Mouse (Mus musculus): ENCODE results near the gene Ano3. TPM values are rescaled to one million over a fixed set of nuclear protein-coding genes. Genes with fewer than 3 reads are reported as not detected.

Ano3 gene
- total and polyA plus RNA-seq, 3 experiments = 0.02 to 0.14 (median 0.03) TPM

- Histone ChIP-seq H3K79me2 (replicated peaks; ENCODE audit: control insufficient read depth, insufficient read depth, low read length) (no peaks in the 10 kb centered on the region), H3K9ac (ENCODE audit: low read depth, low read length) (no peak overlapping the region), H3K4me3 (no peak overlapping the region), H3K36me3 (ENCODE audit: control insufficient read depth, insufficient read depth, low read length) (no peaks in the 10 kb centered on the region), H3K27ac (no peak overlapping the region), H3K27me3 (ENCODE audit: control insufficient read depth, insufficient read depth, low read length) (no peaks in the 10 kb centered on the region), H3K4me1 (ENCODE audit: control insufficient read depth, insufficient read depth, low read length) (no peaks in the 10 kb centered on the region)
- no peak for TF ChIP-seq POLR2A (IDR thresholded peaks at IDR 0.05; ENCODE audit: insufficient read depth, low read depth, low read length)
- no peak for TF ChIP-seq EP300 (IDR thresholded peaks at IDR 0.05; ENCODE audit: insufficient read depth, low read depth, low read length)
- TF ChIP-seq CTCF (IDR thresholded peaks at IDR 0.05) = no peak
- intact Hi-C loops (cut with DNase I) = no loop called here
- no peak for DNase-seq
These were observed 15.0 kb downstream of the Ano3 start for GRCm38 (mm10) chr2:110935691-110936090.

GRCm38 (mm10) chr2:110929126-110929525 is 21.6 kb downstream of the Ano3 start:
- Histone ChIP-seq H3K79me2 (replicated peaks; ENCODE audit: control insufficient read depth, insufficient read depth, low read length) (no peaks in the 10 kb centered on the region), H3K9ac (ENCODE audit: low read depth, low read length) (no peak overlapping the region), H3K36me3 (ENCODE audit: control insufficient read depth, insufficient read depth, low read length) (no peaks in the 10 kb centered on the region), H3K27me3 (ENCODE audit: control insufficient read depth, insufficient read depth, low read length) (no peaks in the 10 kb centered on the region), H3K27ac (no peak overlapping the region), H3K4me1 (ENCODE audit: control insufficient read depth, insufficient read depth, low read length) (no peaks in the 10 kb centered on the region), H3K4me3 (no peak overlapping the region)
- no peak for DNase-seq
- TF ChIP-seq POLR2A (IDR thresholded peaks at IDR 0.05; ENCODE audit: insufficient read depth, low read depth, low read length) = no peak
- TF ChIP-seq EP300 (IDR thresholded peaks at IDR 0.05; ENCODE audit: insufficient read depth, low read depth, low read length) = no peak
- no peak for TF ChIP-seq CTCF (IDR thresholded peaks at IDR 0.05)
- intact Hi-C loops (cut with DNase I) = no loop called here

- no peaks in the 10 kb centered on the region for H3K79me2 ChIP-seq (replicated peaks; ENCODE audit: control insufficient read depth, insufficient read depth, low read length)
- H3K27ac ChIP-seq = no peak overlapping the region
- H3K4me3 ChIP-seq = no peak overlapping the region
- no peak for TF ChIP-seq POLR2A (IDR thresholded peaks at IDR 0.05; ENCODE audit: insufficient read depth, low read depth, low read length)
- no peak for TF ChIP-seq EP300 (IDR thresholded peaks at IDR 0.05; ENCODE audit: insufficient read depth, low read depth, low read length)
- TF ChIP-seq CTCF (IDR thresholded peaks at IDR 0.05) = no peak
- no peaks in the 10 kb centered on the region for H3K27me3 ChIP-seq (ENCODE audit: control insufficient read depth, insufficient read depth, low read length)
- 31% methylated on average over 2 of the region's 2 CpGs for WGBS
- DNase-seq = no peak
- no peak overlapping the region for H3K9ac ChIP-seq (ENCODE audit: low read depth, low read length)
- H3K4me1 ChIP-seq (ENCODE audit: control insufficient read depth, insufficient read depth, low read length) = no peaks in the 10 kb centered on the region
- no peaks in the 10 kb centered on the region for H3K36me3 ChIP-seq (ENCODE audit: control insufficient read depth, insufficient read depth, low read length)
- intact Hi-C loops (cut with DNase I) = no loop called here
These were observed 41.2 kb downstream of the Ano3 start for GRCm38 (mm10) chr2:110909506-110909905.

- no peaks in the 10 kb centered on the region for H3K4me1 ChIP-seq (ENCODE audit: control insufficient read depth, insufficient read depth, low read length)
- no peak for DNase-seq
- WGBS = 65% methylated on average over 3 of the region's 3 CpGs
- H3K9ac ChIP-seq (ENCODE audit: low read depth, low read length) = no peak overlapping the region
- no peak overlapping the region for H3K27ac ChIP-seq
- TF ChIP-seq POLR2A (IDR thresholded peaks at IDR 0.05; ENCODE audit: insufficient read depth, low read depth, low read length) (no peak), CTCF (IDR thresholded peaks at IDR 0.05) (no peak), EP300 (IDR thresholded peaks at IDR 0.05; ENCODE audit: insufficient read depth, low read depth, low read length) (no peak)
- H3K36me3 ChIP-seq (ENCODE audit: control insufficient read depth, insufficient read depth, low read length) = no peaks in the 10 kb centered on the region
- H3K27me3 ChIP-seq (ENCODE audit: control insufficient read depth, insufficient read depth, low read length) = no peaks in the 10 kb centered on the region
- H3K79me2 ChIP-seq (replicated peaks; ENCODE audit: control insufficient read depth, insufficient read depth, low read length) = no peaks in the 10 kb centered on the region
- H3K4me3 ChIP-seq = no peak overlapping the region
- intact Hi-C loops (cut with DNase I) = no loop called here
These were observed 44.2 kb downstream of the Ano3 start for GRCm38 (mm10) chr2:110906473-110906872.

GRCm38 (mm10) chr2:110896477-110897270 is 54.0 kb downstream of the Ano3 start:
- intact Hi-C loops (cut with DNase I) = no loop called here
- DNase-seq = no peak
- H3K9ac ChIP-seq (ENCODE audit: low read depth, low read length) = no peak overlapping the region
- WGBS = 86% methylated on average over 2 of the region's 2 CpGs
- H3K36me3 ChIP-seq (ENCODE audit: control insufficient read depth, insufficient read depth, low read length) = no peaks in the 10 kb centered on the region
- no peak for TF ChIP-seq POLR2A (IDR thresholded peaks at IDR 0.05; ENCODE audit: insufficient read depth, low read depth, low read length)
- TF ChIP-seq CTCF (IDR thresholded peaks at IDR 0.05) = no peak
- TF ChIP-seq EP300 (IDR thresholded peaks at IDR 0.05; ENCODE audit: insufficient read depth, low read depth, low read length) = no peak
- no peaks in the 10 kb centered on the region for H3K4me1 ChIP-seq (ENCODE audit: control insufficient read depth, insufficient read depth, low read length)
- H3K4me3 ChIP-seq = no peak overlapping the region
- no peaks in the 10 kb centered on the region for H3K27me3 ChIP-seq (ENCODE audit: control insufficient read depth, insufficient read depth, low read length)
- H3K79me2 ChIP-seq (replicated peaks; ENCODE audit: control insufficient read depth, insufficient read depth, low read length) = no peaks in the 10 kb centered on the region
- H3K27ac ChIP-seq = no peak overlapping the region

- H3K79me2 ChIP-seq (replicated peaks; ENCODE audit: control insufficient read depth, insufficient read depth, low read length) = no peaks in the 10 kb centered on the region
- no peak overlapping the region for H3K9ac ChIP-seq (ENCODE audit: low read depth, low read length)
- no peak overlapping the region for H3K4me3 ChIP-seq
- no peak for DNase-seq
- intact Hi-C loops (cut with DNase I) = no loop called here
- H3K27ac ChIP-seq = no peak overlapping the region
- TF ChIP-seq POLR2A (IDR thresholded peaks at IDR 0.05; ENCODE audit: insufficient read depth, low read depth, low read length) = no peak
- TF ChIP-seq CTCF (IDR thresholded peaks at IDR 0.05) = no peak
- no peak for TF ChIP-seq EP300 (IDR thresholded peaks at IDR 0.05; ENCODE audit: insufficient read depth, low read depth, low read length)
- H3K4me1 ChIP-seq (ENCODE audit: control insufficient read depth, insufficient read depth, low read length) = no peaks in the 10 kb centered on the region
- H3K36me3 ChIP-seq (ENCODE audit: control insufficient read depth, insufficient read depth, low read length) = no peaks in the 10 kb centered on the region
- WGBS = 53% methylated on average over 4 of the region's 4 CpGs
- no peaks in the 10 kb centered on the region for H3K27me3 ChIP-seq (ENCODE audit: control insufficient read depth, insufficient read depth, low read length)
These were observed 79.1 kb downstream of the Ano3 start for GRCm38 (mm10) chr2:110871650-110872049.
